Mouse (Mus musculus) 416B (cell line): ENCODE measurements around the gene Fpgs.

Experiments
- DNase-seq: peaks from one replicate; pipeline ENCODE4 v3.0.0; 2011; ENCODE audit warnings: low read depth

The Fpgs gene

DNA sequence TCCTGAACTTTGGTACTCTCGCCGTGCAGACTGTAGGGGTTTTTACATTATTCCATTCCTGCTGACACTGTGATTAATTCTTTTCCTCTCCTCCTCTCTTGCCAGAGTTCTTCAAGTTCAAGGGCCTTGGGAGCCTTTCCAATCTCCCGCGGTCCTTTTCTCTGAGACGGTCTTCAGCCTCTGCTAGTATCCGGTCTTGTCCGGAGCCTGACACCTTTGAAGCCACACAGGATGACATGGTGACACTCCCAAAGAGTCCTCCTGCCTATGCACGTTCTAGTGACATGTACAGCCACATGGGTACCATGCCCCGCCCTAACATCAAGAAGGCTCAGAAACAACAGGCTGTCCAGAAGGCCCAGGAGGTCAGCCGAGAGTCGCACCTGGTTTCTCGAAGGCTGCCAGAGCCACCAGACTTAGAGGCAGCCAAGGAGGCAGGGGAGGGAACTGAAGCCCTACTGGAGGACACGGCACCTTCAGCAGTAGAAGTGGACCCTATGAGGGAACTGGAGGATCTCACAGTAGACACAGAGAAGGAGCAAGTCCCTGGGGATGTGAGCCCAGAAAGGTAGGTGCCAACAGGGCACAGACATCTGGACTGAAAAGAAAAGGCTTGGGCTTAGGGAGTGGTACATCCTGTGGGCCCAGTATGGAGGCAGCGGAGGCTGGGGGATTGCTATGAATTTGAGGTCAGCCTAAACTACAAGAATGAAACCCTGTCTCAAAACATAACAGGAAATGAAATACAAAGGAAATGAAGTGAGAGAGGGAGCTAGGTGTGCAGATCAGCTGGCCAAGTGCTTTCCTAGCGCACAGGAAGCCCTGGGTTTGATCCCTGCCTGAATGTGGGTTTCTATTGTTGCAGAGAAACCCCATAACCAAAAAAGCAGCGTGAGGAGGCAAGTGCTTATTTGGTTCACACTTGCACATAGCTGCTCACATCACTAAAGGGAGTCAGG lies 21.2 kb upstream of the Fpgs start:
- no peak for DNase-seq

DNA sequence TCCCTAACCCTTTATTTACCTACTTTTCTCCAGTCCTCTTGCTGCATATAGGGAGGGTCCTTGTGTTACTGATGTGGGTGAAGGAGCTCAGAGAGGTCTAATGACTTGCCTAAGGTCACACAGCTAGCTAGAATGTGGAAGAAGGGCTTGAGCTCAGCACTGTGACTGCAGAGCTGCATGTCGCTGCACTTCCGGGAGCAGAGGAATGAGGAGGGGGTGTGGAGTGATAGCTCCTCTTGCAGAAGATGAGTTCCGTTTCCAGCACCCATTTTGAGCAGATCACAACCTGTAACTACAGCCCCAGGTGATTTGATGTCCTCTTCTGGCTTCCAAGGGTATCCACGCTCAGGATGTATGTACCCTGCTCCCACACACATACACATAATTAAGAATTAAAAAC lies 20.2 kb upstream of the Fpgs start:
- no peak for DNase-seq

DNA sequence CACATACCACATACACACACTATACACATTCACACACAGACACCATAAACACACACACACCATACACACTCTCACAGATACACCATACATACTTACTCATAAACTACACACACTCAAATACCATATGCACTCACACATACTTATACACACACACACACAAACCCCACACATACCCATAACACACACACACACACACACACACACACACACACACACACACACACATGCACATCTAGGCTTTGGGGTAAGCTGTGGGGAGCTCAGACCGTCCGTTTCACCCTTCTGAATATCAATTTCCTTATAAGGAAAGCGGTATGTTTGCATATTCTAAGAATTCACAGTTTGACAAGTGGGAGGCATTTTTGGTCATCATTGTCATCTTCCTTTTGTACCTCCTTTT lies 18.6 kb upstream of the Fpgs start:
- no peak for DNase-seq

DNA sequence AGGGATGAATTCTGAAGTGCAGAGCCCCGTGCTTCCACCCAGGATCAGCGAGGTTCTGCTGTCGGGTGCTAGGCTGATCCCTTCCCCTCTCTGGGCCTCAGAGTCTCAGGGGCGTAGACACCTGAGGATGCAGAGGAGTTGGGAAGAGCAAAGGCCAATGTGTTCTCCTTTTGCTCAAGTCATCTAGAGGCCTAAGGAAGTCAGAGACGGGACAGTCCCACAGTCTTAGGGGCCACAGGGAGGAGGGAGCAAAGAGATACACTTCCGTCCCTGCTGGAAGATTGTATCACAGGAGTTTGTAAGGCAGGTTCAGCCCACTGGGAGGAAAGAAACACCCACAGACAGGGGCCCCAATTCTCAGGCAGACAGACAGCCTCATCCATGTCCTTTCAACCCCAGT lies 18.1 kb upstream of the Fpgs start:
- no peak for DNase-seq

DNA sequence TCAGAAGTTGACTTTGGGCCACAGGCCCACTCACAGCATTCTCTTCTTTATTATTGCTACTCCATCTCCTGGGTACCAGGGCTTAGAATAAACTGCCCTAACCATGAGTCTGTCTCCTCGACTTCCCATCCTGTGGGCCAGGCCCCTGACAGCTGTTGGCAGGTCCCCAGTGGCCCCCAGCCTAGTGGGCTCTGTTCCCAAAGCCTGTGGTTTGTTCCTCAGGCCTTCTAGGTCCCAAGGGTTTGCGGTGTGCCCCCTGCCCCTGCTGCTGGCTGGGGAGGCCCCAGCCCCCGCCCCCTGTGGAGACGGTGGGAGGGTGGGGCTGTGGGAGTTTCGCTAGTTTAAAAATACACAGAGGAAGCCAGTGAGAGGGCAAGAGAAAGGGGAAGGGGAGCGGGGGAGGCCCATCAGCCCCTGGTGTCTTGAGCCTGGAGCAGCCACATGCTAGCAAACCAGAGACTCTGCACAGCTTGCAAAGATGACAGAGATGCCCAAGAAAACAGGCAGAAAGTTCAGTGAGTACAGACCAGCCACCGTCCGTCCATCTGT lies 16.8 kb upstream of the Fpgs start, which contains the start of gene Sh2d3c:
Gene Sh2d3c (plus strand): TSS at position 375 of the 549 bp plus-strand sequence.
- peak; percentile 72 for DNase-seq

DNA sequence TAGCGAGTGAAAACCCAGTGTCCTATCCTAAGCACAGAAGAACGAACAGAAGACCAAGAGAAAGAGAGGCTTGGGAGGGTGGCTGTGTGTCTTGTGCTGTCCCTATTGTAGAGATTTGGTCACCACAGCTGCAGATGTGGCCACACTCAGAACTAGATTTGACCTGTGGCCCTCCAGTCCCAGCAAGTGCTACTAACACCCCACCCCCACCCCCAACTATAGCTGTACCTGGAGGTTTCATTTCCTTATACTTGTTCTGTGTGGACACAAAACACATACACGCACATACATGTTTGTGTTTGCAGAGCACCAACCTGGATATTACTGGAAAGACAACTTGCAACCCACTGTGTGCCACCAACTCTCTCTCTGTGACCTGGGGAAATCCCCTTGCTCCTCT lies 16.1 kb upstream of the Fpgs start:
- DNase-seq: no peak

DNA sequence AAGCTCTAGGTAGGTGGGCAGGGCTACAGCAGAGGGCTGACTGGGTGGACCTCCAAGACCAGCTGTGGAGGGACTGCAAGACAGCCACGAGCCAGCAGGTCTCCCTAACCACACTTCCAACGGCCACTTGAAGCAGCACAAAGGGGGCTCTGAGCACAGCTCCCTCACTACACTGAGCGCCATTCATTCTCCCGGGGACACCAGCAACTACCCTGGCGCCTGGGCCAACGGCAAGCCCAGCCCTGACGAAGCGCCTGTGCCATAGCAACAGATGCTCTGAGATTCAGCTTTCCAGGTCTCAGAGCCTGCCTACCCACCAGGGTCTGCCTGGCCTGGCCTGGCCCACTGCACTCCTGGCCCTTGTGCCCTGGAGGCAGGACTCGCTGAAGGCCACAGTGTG lies 14.8 kb upstream of the Fpgs start:
- DNase-seq: no peak

DNA sequence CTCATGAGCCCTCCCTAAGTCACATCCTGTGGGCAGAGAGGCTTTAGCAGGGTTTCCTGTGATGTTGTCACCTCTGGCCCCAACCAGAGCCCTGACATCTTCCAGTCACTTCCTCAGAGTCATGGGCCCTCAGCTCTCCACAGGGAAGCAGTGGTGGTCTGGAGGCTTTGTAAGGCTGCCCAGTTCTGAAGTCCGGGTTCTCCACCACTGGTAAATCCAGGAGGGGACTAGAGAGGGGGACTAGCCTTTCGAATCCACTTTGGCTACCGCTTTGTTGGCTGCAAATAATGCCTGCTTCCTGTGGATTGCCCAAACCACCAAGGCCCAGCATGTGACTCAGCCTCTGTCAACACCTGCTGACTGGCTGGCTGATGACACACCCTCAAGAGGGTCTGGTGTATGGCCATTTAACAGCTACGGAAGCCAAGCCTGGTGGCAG lies 11.1 kb upstream of the Fpgs start:
- peak; percentile 99 for DNase-seq

DNA sequence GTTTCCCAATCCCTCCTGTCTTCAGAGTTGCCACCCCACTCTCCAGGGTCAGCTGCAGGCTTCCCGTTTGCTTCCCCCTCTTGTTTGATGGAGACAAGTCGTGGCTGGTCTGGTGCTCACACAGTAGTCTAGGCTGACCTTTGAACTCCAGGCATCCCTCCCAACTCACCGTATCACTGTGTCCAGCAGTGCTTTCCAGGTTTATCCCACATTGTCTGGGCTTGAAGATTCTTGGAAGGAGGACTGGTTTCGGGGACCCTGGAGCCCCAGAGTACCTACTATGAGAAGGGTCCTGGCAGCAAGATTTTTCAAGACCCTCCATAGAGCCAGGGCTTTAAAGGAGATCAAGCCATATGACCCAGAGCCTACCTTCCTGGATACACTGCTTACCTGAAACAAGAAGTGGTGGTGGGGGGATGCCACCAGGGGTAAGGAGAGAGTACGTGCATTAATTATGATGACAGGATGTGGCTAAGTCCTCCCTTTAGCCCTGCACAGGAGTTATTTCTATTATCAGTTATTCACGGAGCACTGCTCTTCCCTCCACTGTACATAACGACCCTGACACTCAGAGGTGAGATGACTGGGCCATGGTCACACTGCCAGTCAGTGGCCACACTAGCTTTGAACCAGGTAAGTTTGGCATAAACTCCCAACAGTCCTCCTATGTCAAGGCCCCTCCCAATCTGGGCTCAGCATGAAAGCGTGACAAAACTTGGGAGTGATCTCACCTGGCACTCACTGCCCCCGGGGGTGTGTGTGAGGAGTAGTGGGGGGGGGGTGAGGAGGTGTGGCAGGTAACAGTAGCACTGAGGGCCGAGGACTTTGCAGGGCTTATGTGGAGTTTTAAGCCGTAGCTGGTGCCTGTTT lies 10.4 kb upstream of the Fpgs start:
- no peak for DNase-seq

DNA sequence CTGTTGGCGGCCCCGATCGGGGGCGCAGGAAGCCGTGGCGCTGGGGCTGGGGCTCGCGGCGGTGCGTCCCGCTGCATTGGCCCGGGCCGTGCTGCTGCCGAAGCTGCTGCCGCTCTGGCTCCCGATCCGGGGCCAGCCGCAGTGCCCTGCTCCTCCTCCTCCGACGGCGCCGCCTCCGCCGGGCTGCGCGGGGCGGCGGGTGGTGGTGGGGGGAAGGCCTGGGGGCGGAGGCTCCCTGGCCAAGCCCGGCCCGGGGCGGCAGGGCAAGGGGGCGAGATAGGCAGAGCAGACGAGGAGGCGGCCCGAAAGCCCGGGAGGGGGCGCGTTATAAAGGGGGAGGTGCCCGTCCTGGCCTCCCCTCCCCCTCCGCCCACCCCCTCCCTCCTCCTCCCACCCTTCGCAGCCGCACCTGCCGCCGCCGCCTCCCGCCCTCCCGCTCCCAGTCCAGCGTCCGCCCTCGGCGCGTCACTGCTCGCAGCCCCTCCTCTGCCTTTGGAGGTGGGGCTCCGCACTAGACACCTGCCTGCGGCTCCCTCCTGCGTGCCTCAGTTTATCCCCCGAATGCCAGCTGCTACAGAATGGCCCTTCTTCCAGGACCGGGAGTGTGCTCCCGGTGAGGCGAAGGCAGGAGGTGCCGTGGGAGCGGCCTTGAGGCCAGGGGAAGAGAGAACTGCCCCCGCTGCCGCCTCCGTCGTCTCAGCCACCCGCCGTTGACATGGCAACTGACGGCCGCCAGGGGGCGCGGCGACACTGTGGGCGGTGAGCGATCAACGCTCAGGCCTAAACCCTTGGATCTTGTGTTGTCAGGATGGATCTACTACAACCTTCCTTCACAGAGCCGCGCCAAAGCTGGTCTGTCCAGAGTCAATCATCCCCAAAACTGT lies 9.2 kb upstream of the Fpgs start, which contains the start of gene Cdk9:
Gene Cdk9 (minus strand): TSS at position 143 of the 884 bp plus-strand sequence.
- DNase-seq: peak; percentile 92

DNA sequence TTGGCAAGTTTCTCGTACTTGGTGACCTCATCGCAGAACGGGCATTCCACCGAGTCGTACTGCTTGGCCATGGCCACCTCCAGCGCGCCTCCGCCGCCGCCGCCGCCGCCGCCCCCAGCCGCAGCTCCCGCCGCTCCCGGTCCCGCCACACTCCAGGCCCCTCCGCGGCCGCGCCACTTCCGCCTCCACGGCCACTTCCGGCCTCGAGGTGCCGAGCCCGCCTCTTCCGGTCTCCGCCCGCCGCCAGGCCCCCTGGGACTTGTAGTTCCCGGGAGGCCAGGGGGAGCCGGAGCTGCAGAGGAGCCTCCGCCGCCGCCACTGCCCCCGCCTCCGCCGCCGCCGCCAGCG lies 8.6 kb upstream of the Fpgs start:
- peak; percentile 92 for DNase-seq

DNA sequence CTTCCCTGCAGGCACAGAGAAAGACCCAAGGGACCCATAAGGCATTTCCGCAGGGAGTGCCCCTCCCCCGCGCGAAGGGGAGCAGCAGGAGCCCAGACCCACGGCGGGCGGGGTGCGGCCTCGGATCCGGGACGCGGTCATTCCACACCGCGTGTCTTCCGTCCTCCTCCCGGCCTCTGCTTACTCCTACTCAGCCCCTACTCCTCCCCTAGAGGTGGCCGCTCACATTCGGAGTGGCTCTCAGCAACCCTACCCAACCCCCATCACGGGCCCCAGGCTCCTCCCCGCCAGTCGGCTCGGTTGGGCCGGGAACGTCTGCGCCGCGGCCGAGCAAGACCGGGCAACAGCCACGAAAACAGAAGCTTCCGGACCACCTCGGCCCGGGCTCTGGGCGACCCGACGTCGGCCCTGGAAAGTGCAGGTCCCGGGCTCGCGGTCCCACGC lies 8.2 kb upstream of the Fpgs start:
- peak; percentile 69 for DNase-seq

DNA sequence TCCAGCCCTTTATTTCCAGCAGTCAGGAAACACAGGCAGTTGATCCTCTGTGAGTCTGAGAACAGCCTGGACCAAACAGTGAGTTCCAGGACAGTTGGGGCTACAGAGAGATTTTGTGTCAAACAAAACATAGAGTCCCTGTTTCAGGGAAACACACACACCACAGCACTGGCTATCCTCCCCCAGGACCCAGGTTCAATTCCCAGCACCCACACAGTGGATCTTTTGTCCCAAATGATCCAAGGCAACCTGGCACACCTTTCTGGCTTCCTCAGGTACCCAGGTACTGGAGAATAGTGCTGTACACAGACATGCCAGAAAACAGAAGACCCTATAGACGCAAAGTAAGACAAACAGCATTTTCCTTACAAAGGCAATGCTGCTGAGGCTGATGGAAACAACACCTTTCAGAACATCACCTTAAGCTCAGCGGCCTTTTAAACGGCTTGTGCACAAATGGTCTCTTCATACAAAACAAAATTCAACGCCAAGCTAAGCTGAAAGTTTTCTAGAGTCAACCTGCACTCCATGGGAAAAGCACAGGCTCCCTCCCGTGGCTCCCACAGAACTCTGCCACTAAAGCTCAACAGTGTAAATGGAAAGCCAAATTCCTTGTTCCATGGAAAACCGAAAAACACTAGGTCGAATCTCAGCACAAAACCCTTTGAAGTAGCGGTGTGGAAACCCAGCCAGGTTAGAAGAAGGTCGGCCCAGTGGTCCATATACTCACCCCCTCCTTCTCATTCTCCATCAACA lies 7.5 kb upstream of the Fpgs start:
- no peak for DNase-seq

DNA sequence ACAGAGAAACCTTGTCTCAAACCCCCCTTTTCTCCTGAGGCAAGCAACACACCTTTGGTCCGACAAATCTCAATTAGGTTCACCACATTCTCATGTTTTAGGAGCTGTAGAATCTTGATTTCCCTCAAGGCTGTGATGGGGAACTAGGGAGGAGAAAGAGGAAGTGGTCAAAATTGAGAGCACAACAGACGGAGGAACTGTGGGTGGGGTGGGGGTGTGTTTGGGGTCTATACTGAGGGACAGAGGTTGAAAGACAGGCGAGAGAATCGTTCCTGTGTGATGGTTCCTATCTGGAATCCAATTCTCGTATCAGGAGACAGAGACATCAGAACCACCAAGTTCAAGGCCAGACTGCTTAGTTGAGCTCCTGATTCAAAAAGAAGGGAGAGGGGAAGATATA lies 6.5 kb upstream of the Fpgs start:
- peak; percentile 65 for DNase-seq

DNA sequence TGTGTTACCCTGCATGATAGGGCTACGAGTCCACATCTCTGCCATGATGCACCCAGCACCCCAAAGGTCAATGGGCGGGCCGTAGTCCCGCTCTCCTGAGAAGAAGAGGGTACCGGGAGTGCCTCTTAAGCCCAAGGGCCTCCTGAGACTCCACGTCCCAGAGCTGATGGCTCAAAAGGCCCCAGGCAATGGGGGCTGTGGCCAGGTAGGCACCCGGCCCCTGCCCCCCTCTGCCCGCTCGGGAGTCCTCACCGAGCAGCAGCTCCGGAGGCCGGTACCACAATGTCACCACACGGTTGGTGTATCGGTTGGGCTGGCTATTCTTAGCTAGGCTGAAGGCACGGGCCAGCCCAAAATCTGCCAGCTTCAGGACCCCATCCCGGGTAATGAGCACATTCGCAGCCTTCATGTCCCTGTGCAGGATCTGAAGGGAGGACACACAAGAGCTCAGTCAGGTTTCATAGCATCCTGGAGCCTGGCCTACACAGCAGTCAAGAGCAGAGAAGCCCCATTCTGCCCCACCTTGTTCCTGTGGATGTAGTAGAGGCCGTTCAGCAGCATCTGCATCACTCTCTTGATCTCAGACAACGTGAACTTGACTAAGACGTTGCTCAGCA lies 5.7 kb upstream of the Fpgs start:
- no peak for DNase-seq

DNA sequence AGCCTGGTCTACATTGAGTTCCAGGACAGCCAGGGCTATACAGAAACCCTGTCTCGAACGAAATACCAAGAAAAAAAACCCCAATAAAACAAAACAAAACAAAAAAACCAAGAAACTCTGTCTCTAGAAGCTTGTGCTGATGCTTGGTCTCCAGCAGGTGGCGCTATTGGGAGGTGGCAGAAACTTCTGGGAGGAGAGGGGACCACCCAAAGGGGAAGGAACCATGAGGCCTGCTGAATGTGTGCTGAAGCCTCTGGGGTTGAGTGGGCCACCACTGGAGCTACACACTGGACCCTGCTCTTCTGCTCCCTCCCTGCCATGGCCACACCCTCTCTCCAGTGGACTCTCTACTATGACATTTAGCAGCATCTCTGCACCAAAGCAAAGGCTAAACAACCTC lies 4.7 kb upstream of the Fpgs start:
- peak; percentile 76 for DNase-seq

DNA sequence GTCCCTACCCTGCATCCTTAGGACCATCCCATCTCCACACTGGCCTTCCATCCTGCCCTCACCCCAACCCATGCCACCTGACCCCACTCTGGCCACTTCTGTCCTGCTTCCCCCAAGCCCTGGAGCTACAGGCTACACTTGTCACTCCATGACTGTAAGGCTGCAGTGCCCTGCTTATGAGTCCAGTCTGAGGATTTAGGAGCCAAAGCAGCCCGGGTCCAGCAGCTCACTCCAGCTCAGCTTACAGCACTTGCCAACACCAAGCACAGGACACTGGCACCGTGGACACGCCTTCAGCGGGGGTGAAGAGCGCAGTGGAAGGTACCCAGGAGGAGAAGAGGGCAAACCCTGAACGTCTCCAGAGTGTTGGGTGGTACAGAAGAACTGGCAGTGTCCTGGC lies 3.0 kb upstream of the Fpgs start:
- no peak for DNase-seq

DNA sequence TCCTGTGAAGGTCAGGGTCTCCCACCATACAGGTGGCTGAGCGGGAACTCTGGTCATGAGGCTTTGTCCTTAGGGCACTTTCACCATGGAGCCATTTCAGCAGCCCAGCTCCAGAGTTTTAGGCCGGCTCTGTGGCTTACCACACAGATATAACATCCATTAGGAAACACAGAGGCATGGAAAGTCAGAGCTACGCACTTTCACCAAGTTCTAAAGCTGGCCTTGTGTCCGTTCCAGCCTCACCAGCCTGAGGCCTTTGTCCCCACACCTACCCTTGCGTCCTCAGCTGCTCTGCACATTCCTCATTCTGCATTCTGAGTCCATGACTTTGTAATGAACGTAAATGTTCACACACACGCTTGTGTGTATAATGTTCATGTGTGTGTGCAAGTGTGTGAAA lies 1.1 kb upstream of the Fpgs start:
- DNase-seq: no peak

DNA sequence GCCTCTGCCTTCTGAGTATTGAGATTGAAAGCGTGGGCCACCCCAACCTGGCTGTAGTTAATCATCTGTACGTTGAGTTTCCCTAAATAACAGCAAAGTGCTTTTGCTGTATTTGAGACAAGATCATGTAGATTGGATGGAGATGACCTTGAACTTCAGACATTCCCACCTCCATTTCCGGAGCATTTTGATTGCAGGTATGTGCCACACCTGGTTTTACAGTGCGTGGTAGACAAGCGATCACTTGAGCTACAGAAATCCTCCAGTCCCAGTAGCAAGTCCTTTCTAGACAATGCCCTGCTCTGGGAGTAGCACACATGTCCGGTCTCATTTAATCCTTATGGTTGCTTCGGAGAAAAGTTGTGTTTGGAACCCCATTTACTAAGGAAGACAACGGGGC lies 899 bp downstream of the Fpgs start:
- no peak for DNase-seq
